Mouse (Mus musculus) left cerebral cortex, postnatal 10 days (tissue): Measurements from ENCODE around the gene Arsb. TPM values are rescaled to one million over a fixed set of nuclear protein-coding genes. Genes with fewer than 3 reads are reported as not detected.

Experiments
- DNase-seq, 2 experiments: peaks; one replicate each; pipeline ENCODE4 v3.0.0; 2021 to 2022; ENCODE audit warnings: low spot score in 2 of 2, mixed read lengths in 1 of 2; ENCODE audit errors: extremely low spot score in 1 of 2
- intact Hi-C: fragments of 180-260 bp; cut with DNase I; formaldehyde crosslinking; loops from one replicate; pipeline ENCODE4 v1.15.1; 2025
- total RNA-seq, 2 experiments: library from RNA; stranded (reverse); gene quantifications; 2 replicates each; pipeline ENCODE4 v1.2.3; 2021

Gene Arsb
- total RNA-seq, 2 experiments from 2014 or later: 76.5 to 81.2 TPM

DNA sequence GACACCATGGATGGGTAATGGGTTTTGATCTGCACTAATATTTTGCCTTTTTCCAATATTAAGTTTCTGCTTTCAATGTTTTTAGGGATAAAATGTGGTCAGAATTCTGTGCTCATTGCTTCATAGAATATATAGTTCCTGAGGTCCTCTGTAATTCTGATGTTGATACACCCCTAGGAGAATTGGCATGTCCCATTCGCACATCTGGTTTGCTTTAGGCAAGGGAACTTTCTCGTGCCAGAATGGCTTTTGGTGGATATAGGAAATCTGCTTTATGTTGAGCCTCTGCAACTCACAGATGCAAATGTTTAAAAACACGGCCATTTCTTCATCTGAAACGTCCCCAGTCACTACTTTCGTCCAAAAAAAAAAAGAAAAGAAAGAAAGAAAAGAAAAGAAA is 138.4 kb downstream of the Arsb start:
- intact Hi-C loops: no loop called here
- DNase-seq: no peak

- intact Hi-C loops: no loop called here
- DNase-seq: no peak
These were observed 139.6 kb downstream of the Arsb start for GRCm38 (mm10) chr13:93911037-93911436.

- no peak for DNase-seq
- intact Hi-C loops: no loop called here
These were observed 141.0 kb downstream of the Arsb start for GRCm38 (mm10) chr13:93912326-93912915.

DNA sequence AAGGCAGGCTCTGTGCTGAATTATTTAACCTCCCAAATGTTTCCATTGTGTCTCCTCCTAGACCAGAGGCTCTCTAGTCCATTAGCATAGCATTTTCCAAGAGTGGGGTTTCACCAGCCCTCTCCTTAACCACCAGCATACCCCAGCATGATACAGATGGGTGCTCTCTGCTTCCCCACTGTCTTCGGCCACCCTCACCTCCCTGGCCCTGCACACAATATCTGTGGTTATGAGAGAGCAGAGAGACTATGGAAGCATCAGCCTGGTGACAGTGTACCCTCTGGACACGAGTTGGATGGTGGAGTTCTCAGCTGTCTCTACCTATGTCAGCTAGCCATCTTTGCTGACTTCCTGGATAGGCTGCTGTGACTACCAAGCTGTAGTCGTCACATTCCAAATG is 142.8 kb downstream of the Arsb start:
- no peak for DNase-seq
- intact Hi-C loops: no loop called here

DNA sequence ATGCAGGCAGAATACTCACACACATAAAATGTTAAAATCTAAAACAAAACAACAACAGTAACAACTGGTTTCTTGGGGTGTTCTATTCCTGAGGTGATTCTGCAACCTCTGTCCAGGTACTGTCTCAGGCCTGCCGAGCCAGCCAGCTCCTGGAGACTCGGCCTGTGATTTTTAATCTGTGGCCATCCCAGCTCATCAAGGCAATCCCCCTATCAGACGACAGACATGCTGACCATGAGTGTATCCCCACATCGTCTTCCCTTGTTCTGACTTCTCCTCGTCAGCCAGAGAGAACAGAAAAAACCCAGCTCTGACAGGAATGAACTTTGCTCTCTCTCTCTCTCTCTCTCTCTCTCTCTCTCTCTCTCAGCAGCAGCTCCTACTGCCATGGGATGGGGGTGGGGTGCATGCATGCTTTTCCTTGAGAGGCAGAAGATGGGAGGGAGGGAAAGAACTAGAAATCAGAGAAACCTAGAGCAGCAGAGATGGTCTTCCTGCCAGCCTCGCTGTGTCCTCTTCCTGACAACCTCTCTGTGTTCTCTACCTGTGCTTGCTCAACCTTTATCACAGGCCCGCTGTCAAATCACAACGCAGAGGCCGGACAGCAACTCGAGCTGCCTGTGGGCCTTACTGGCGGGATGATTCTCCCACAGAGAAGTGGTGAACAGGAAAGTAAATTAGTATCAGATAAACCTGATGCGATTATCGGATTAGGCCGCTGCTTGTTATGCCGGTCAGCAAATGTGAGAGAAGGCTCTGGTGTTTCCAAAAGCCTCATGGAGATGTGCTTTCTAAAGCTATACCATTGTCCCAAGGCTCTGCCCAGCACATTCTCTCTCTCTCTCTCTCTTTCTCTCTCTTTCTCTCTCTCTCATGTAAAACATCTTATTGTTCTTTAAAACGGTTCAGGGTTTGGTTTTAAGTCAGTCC is 144.5 kb downstream of the Arsb start:
- no peak for DNase-seq
- intact Hi-C loops: no loop called here

DNA sequence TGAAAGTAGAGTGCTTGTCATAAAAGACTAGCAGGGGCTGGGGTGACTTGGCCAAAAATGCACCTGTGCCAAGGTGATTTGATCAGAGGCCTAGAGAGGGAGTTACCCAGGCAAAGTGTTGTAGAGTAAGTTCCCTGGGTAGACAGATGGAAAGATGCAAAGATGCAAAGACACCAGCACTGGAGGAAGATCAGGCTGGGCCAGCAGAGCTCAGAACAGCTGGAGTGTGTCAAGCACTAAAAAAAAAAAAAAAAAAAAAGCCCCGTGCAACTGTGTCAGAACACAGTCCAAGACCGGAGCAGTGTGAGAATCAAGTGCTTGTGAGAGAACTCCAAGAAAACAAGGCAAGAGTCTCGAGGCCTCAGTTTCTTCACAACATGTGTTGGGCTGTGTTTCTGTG is 148.1 kb downstream of the Arsb start:
- intact Hi-C loops: no loop called here
- no peak for DNase-seq

- intact Hi-C loops: no loop called here
- no peak for DNase-seq
These were observed 148.8 kb downstream of the Arsb start for GRCm38 (mm10) chr13:93920080-93920785.

- intact Hi-C loops: no loop called here
- DNase-seq: peak in 1 of 2 experiments; percentile 63
These were observed 149.4 kb downstream of the Arsb start for GRCm38 (mm10) chr13:93920786-93921300.

- intact Hi-C loops: no loop called here
- DNase-seq: no peak
These were observed 150.6 kb downstream of the Arsb start for GRCm38 (mm10) chr13:93921831-93922565.

DNA sequence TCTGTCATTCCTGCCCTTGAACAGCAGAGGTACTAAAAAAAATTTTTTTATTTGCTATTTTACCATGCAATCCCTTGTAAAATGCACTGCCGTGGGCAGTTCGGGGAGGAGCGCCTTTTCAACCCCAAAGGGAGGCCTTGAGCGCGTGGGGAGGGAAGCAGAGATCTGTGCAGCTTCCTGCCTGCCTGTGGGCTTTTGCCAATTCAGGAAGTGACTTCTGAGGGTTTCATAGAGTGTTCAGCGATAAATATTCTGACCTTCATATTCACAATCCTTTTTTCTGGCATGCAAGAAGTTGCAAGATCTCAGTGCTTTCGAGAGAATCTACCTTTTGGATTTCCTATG is 151.1 kb downstream of the Arsb start:
- intact Hi-C loops: no loop called here
- DNase-seq: peak in 1 of 2 experiments; percentile 51

GRCm38 (mm10) chr13:93924735-93925432 is 153.5 kb downstream of the Arsb start:
- DNase-seq: no peak
- intact Hi-C loops: no loop called here

GRCm38 (mm10) chr13:93930561-93931340 is 159.3 kb downstream of the Arsb start:
- DNase-seq: peak in 1 of 2 experiments; percentile 43
- intact Hi-C loops: no loop called here

- DNase-seq: no peak
- intact Hi-C loops: no loop called here
These were observed 165.0 kb downstream of the Arsb start for GRCm38 (mm10) chr13:93936455-93936854.

DNA sequence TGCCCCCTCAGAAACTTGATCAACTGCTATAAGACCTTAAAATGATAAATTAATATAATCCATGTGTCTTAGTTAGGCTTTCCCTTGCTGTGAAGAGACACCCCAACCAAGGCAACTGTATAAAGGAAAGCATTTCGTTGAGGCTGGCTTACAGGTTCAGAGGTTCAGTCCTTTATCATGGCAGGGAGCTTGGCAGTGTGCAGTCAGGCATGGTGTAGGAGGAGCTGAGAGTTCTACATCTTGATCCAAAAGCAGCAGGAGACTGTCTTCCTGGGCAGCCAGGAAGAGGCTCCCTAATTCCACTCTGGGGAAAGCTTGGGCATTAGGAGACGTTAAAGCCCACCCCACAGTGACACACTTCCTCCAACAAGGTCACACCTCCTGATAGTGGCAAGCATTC is 166.7 kb downstream of the Arsb start:
- intact Hi-C loops: no loop called here
- no peak for DNase-seq

GRCm38 (mm10) chr13:93939363-93940127 is 168.1 kb downstream of the Arsb start:
- peak in 1 of 2 experiments; percentile 51 for DNase-seq
- intact Hi-C loops: no loop called here

- DNase-seq: no peak
- intact Hi-C loops: no loop called here
These were observed 169.5 kb downstream of the Arsb start for GRCm38 (mm10) chr13:93940742-93941531.
